Mouse (Mus musculus): Measurements from ENCODE around the gene Inhbc. TPM values are rescaled to one million over a fixed set of nuclear protein-coding genes. Genes with fewer than 3 reads are reported as not detected.
"Not testable (repeated sequence)": the region's sequence is repeated elsewhere in the genome, so short reads cannot be mapped to it uniquely, and the experiment has no call there.

Inhbc gene
- polyA plus RNA-seq, 1 experiment from 2014 or later = not detected

DNA sequence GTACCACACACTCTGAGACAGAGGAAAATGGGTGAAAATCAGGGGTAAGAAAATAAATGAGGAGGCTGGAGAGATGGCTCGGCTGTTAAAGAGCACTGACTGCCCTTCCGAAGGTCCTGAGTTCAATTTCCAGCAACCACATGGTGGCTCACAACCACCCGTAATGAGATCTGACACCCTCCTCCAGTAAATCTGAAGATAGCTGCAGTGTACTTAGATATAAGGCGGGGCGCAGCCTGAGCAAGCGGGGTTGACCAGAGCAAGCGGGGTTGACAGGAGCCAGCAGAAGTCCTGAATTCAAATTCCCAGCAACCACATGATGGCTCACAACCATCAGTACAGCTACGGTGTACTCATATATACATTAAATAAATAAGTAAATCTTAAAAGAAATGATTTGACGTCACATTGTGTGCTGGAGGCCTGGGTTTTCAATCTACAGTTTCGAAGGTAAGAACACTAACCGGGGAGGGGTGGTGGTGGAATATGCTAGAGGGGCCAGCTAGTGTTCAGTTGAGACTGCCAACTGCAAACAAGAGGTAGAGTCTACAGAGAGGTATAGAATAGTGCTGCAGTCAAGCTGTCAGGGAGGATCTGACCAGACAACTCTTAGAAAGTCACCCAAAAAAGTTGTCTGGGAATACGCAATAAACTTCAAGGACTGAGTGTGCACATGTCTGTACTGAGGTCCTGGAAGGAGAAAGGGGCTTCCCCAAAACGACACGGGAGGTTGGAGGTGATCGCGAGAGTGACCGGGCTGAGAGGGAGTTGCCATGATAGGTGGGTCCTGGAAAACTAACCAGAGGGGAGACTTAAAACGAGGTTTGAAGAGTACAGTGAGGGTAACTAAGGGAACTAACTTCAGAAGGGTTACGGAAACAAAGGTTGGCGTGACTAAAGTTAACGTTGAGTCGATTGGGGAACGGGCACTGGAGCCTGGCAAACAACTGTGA, 59.4 kb downstream of the Inhbc start:
- Histone ChIP-seq H3K27ac (replicated peaks; ENCODE audit: low read depth, low read length) (peak overlapping the region; percentile 67), H3K4me1 (ENCODE audit: control insufficient read depth, insufficient read depth, low read length) (peaks cover 8% of the 10 kb centered on the region; the same call in 1 of the 2 replicates), H3K4me3 (replicated peaks; ENCODE audit: low read depth, low read length) (peak overlapping the region; percentile 65), H3K4me2 (ENCODE audit: low read length) (peak overlapping the region; percentile 81), H3K9me3 (ENCODE audit: control insufficient read depth, low read length) (no peaks in the 10 kb centered on the region), H3K27me3 (ENCODE audit: control insufficient read depth, insufficient read depth, low read length) (no peaks in the 10 kb centered on the region), H3K9ac (replicated peaks; ENCODE audit: low read length) (peak overlapping the region; percentile 73), H3K36me3 (ENCODE audit: control insufficient read depth, insufficient read depth, low read length) (peaks cover 35% of the 10 kb centered on the region)
- DNase-seq = no peak
- 40% methylated on average over 23 of the region's 23 CpGs for WGBS
- ATAC-seq (ENCODE audit: low FRiP score, low TSS enrichment) = peak; percentile 53

DNA sequence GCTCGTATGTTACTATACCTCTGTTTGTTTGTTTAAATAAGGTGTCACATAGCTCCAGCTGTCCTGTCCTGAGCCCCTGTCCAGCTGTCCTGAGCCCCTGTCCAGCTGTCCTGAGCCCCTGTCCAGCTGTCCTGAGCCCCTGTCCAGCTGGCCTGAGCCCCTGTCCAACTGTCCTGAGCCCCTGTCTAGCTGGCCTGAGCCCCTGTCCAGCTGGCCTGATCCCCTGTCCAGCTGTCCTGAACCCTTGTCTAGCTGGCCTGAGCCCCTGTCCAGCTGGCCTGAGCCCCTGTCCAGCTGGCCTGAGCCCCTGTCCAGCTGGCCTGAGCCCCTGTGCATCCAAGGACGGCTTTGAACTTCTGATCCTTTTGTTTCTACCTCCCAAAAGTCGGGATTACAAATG, 61.1 kb downstream of the Inhbc start:
- H3K4me2 ChIP-seq (ENCODE audit: low read length); ATAC-seq (ENCODE audit: low FRiP score, low TSS enrichment); DNase-seq; H3K9ac ChIP-seq (replicated peaks; ENCODE audit: low read length); H3K27me3 ChIP-seq (ENCODE audit: control insufficient read depth, insufficient read depth, low read length); H3K27ac ChIP-seq (replicated peaks; ENCODE audit: low read depth, low read length); H3K9me3 ChIP-seq (ENCODE audit: control insufficient read depth, low read length); H3K4me3 ChIP-seq (replicated peaks; ENCODE audit: low read depth, low read length); H3K4me1 ChIP-seq (ENCODE audit: control insufficient read depth, insufficient read depth, low read length): not testable (repeated sequence)
- WGBS = 81% methylated on average over 3 of the region's 3 CpGs
- H3K36me3 ChIP-seq (ENCODE audit: control insufficient read depth, insufficient read depth, low read length) = peaks cover 51% of the 10 kb centered on the region

Other genes with a start within 250 kb of the Inhbc start
- 82.1 and 82.7 TPM in 2 replicates for gene Os9, start 249.3 kb downstream of the Inhbc start, polyA plus RNA-seq (2014; fragmentation: Nextera tagmentation; extraction: Ambion mirVana)
- 66.8 and 74.1 TPM in 2 replicates for gene B4galnt1, start 205.2 kb downstream of the Inhbc start, polyA plus RNA-seq (2014; fragmentation: Nextera tagmentation; extraction: Ambion mirVana)
- gene Slc26a10, start 189.8 kb downstream of the Inhbc start, polyA plus RNA-seq (2014; fragmentation: Nextera tagmentation; extraction: Ambion mirVana) = 0.58 and 0.66 TPM in 2 replicates
- gene Arhgef25, start 180.3 kb downstream of the Inhbc start, polyA plus RNA-seq (2014; fragmentation: Nextera tagmentation; extraction: Ambion mirVana) = 19.0 and 19.6 TPM in 2 replicates
- gene Dtx3, start 174.7 kb downstream of the Inhbc start, polyA plus RNA-seq (2014; fragmentation: Nextera tagmentation; extraction: Ambion mirVana) = 219 and 244 TPM in 2 replicates
- gene Pip4k2c, start 158.8 kb downstream of the Inhbc start, polyA plus RNA-seq (2014; fragmentation: Nextera tagmentation; extraction: Ambion mirVana) = 12.5 and 14.6 TPM in 2 replicates
- 75.3 and 94.7 TPM in 2 replicates for gene Kif5a, start 107.1 kb downstream of the Inhbc start, polyA plus RNA-seq (2014; fragmentation: Nextera tagmentation; extraction: Ambion mirVana)
- 295 and 323 TPM in 2 replicates for gene Dctn2, start 104.1 kb downstream of the Inhbc start, polyA plus RNA-seq (2014; fragmentation: Nextera tagmentation; extraction: Ambion mirVana)
- 17.4 and 18.0 TPM in 2 replicates for gene Mbd6, start 81.4 kb downstream of the Inhbc start, polyA plus RNA-seq (2014; fragmentation: Nextera tagmentation; extraction: Ambion mirVana)
- 109 and 122 TPM in 2 replicates for gene Mars, start 58.6 kb downstream of the Inhbc start, polyA plus RNA-seq (2014; fragmentation: Nextera tagmentation; extraction: Ambion mirVana)
- gene Arhgap9, start 48.5 kb downstream of the Inhbc start, polyA plus RNA-seq (2014; fragmentation: Nextera tagmentation; extraction: Ambion mirVana) = 0.18 and 1.1 TPM in 2 replicates
- 0.92 and 1.2 TPM in 2 replicates for gene Gli1, start 28.5 kb downstream of the Inhbc start, polyA plus RNA-seq (2014; fragmentation: Nextera tagmentation; extraction: Ambion mirVana)
- gene Inhbe, start 16.0 kb downstream of the Inhbc start, polyA plus RNA-seq (2014; fragmentation: Nextera tagmentation; extraction: Ambion mirVana) = 0.04 TPM in 1 of 2 replicates, not detected in the other
- gene R3hdm2, start 9.9 kb upstream of the Inhbc start, polyA plus RNA-seq (2014; fragmentation: Nextera tagmentation; extraction: Ambion mirVana) = 34.0 and 39.8 TPM in 2 replicates
- 0.32 and 1.0 TPM in 2 replicates for gene Stac3, start 131.3 kb upstream of the Inhbc start, polyA plus RNA-seq (2014; fragmentation: Nextera tagmentation; extraction: Ambion mirVana)
- gene Ndufa4l2, start 144.5 kb upstream of the Inhbc start, polyA plus RNA-seq (2014; fragmentation: Nextera tagmentation; extraction: Ambion mirVana) = 14.2 and 18.6 TPM in 2 replicates
- gene Shmt2, start 152.0 kb upstream of the Inhbc start, polyA plus RNA-seq (2014; fragmentation: Nextera tagmentation; extraction: Ambion mirVana) = 48.9 and 50.7 TPM in 2 replicates
- gene Nxph4, start 164.1 kb upstream of the Inhbc start, polyA plus RNA-seq (2014; fragmentation: Nextera tagmentation; extraction: Ambion mirVana) = 106 and 134 TPM in 2 replicates

Data from midbrain, embryonic 14.5 days (tissue).